Mouse (Mus musculus): ENCODE data around the gene Acox3.

DNA sequence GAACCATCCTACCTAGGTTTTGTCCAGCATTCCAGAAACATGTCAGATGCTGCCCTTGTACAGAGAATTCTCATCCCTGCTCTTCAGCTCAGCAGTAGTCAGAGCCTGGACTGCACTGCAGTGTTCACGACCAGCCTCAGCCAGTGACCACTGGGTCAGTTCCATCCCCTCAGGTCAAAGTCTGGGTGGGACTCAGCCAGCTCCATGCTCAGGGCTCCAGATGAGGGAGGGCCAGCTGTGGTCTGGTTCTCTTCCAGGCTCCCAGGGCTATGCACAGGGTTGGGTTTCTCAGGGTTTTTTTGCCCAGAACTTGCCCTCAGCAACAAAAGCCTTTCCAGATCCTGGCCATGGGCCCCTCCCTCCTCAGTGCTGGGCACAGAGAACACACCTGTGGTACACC, 45.4 kb upstream of the Acox3 start:
- TF ChIP-seq POLR2A (IDR thresholded peaks at IDR 0.05; ENCODE audit: low read depth, low read length) (no peak), CTCF (IDR thresholded peaks at IDR 0.05; ENCODE audit: extremely low read depth, insufficient read length, insufficient replicate concordance, low read depth, low read length) (no peak)

Measured in small intestine, adult 2 months (tissue).